Mouse (Mus musculus): ENCODE measurements around the gene Minpp1.
A peak's percentile ranks its signal among the peaks of the same experiment; 100 is the strongest.
"Not testable (repeated sequence)": the region's sequence is repeated elsewhere in the genome, so short reads cannot be mapped to it uniquely, and the experiment has no call there.

Minpp1 gene

GRCm38 (mm10) chr19:32485681-32486105, at the start of gene Minpp1:
Minpp1 (plus strand) TSS chr19:32485769.
- peak; percentile 92 for DNase-seq (ENCODE audit: low read depth, low spot score)

GRCm38 (mm10) chr19:32439356-32439755, 46.2 kb upstream of the Minpp1 start:
- no peak for DNase-seq (ENCODE audit: low read depth, low spot score)

- peak; percentile 78 for DNase-seq (ENCODE audit: low read depth, low spot score)
Measured at GRCm38 (mm10) chr19:32441568-32441967, 44.0 kb upstream of the Minpp1 start.

- DNase-seq (ENCODE audit: low read depth, low spot score) = no peak
Measured at GRCm38 (mm10) chr19:32448931-32449330, 36.6 kb upstream of the Minpp1 start.

- no peak for DNase-seq (ENCODE audit: low read depth, low spot score)
Measured at GRCm38 (mm10) chr19:32452231-32452630, 33.3 kb upstream of the Minpp1 start.

- no peak for DNase-seq (ENCODE audit: low read depth, low spot score)
Measured at GRCm38 (mm10) chr19:32456744-32457143, 28.8 kb upstream of the Minpp1 start.

- DNase-seq (ENCODE audit: low read depth, low spot score) = not testable (repeated sequence)
Measured at GRCm38 (mm10) chr19:32457631-32458030, 27.9 kb upstream of the Minpp1 start.

- DNase-seq (ENCODE audit: low read depth, low spot score) = no peak
Measured at GRCm38 (mm10) chr19:32463037-32463436, 22.5 kb upstream of the Minpp1 start.

GRCm38 (mm10) chr19:32465228-32465627, 20.3 kb upstream of the Minpp1 start:
- peak; percentile 78 for DNase-seq (ENCODE audit: low read depth, low spot score)

- no peak for DNase-seq (ENCODE audit: low read depth, low spot score)
Measured at GRCm38 (mm10) chr19:32466478-32466877, 19.1 kb upstream of the Minpp1 start, which contains the start of gene Rpl9-ps6. Rpl9-ps6 (minus strand) TSS chr19:32466578.

- DNase-seq (ENCODE audit: low read depth, low spot score) = no peak
Measured at GRCm38 (mm10) chr19:32467325-32467724, 18.2 kb upstream of the Minpp1 start.

- DNase-seq (ENCODE audit: low read depth, low spot score) = peak; percentile 85
Measured at GRCm38 (mm10) chr19:32470059-32470497, 15.5 kb upstream of the Minpp1 start.

GRCm38 (mm10) chr19:32470570-32471263, 14.9 kb upstream of the Minpp1 start:
- no peak for DNase-seq (ENCODE audit: low read depth, low spot score)

- DNase-seq (ENCODE audit: low read depth, low spot score) = no peak
Measured at GRCm38 (mm10) chr19:32476016-32476711, 9.4 kb upstream of the Minpp1 start.

- no peak for DNase-seq (ENCODE audit: low read depth, low spot score)
Measured at GRCm38 (mm10) chr19:32476712-32477052, 8.9 kb upstream of the Minpp1 start.

- no peak for DNase-seq (ENCODE audit: low read depth, low spot score)
Measured at GRCm38 (mm10) chr19:32480255-32480654, 5.3 kb upstream of the Minpp1 start.

- DNase-seq (ENCODE audit: low read depth, low spot score) = no peak
Measured at GRCm38 (mm10) chr19:32480791-32481442, 4.7 kb upstream of the Minpp1 start.

GRCm38 (mm10) chr19:32481511-32481910, 4.1 kb upstream of the Minpp1 start:
- no peak for DNase-seq (ENCODE audit: low read depth, low spot score)

GRCm38 (mm10) chr19:32484941-32485660, 468 bp upstream of the Minpp1 start:
- peak; percentile 15 for DNase-seq (ENCODE audit: low read depth, low spot score)

GRCm38 (mm10) chr19:32486106-32486724, 646 bp downstream of the Minpp1 start:
- DNase-seq (ENCODE audit: low read depth, low spot score) = peak; percentile 75

- DNase-seq (ENCODE audit: low read depth, low spot score) = no peak
Measured at GRCm38 (mm10) chr19:32487595-32488255, 2.2 kb downstream of the Minpp1 start.

All from CD4-positive, CD25-positive, alpha-beta regulatory T cell, adult 2 months (primary cell).